Mouse (Mus musculus) 3134 (cell line): Measurements from ENCODE around the gene Arhgef17.

Experiments used
- DNase-seq: peaks from one replicate; pipeline ENCODE4 v3.0.0-alpha.2; 2011; ENCODE audit warnings: low spot score; ENCODE audit not compliant: insufficient read length; ENCODE audit errors: extremely low read depth

The Arhgef17 gene

GRCm38 (mm10) chr7:100942789-100943615 lies 11.1 kb upstream of the Arhgef17 start:
- peak; percentile 57 for DNase-seq

DNA sequence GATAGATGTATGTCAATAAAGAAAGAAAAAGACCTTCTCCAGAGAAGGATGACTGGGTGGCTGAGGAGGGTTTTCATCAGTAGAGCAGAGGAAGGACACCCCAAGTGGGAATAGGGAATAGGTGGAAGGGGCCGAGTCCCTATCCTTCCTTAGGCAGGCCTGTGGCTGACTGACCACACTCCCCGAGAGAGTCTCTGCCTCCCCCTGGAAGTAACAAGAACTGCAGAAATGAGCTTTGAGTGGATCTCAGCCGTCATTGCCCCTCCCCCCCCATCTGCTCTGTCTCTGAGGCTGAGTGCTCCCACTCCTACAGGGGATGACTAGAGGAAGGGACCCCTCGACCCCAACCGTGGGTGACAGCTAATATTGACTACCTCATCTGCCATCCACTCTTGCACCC lies 9.3 kb upstream of the Arhgef17 start:
- no peak for DNase-seq

GRCm38 (mm10) chr7:100938106-100938505 lies 6.2 kb upstream of the Arhgef17 start:
- no peak for DNase-seq

GRCm38 (mm10) chr7:100937481-100937880 lies 5.6 kb upstream of the Arhgef17 start:
- no peak for DNase-seq

GRCm38 (mm10) chr7:100933520-100933919 lies 1.6 kb upstream of the Arhgef17 start:
- no peak for DNase-seq

DNA sequence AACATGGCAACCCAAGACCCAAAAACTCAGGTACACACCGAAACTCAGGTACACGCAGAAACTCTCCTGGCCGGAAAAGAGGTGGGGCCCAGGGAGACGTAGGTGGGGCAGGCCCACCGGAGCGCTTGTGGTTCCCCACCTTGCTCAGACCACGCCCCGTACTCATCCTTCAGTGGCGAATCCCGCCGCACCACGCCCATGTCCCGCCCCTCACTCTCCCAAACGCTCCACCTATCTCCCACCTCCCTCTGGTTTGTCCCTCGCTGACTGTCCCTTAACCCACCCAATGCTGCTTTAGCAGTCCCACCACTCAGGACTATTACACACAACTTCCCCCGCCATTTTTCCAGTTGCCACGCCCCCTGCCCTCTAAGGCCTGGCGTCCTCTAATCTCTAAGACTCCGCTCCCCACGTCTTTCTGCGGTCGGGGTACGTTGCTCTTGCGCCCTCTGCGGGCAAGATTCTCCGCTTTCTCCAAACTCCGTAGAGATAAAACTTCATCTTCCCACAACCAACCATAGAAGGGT lies 637 bp upstream of the Arhgef17 start:
- DNase-seq, result peak; percentile 87

DNA sequence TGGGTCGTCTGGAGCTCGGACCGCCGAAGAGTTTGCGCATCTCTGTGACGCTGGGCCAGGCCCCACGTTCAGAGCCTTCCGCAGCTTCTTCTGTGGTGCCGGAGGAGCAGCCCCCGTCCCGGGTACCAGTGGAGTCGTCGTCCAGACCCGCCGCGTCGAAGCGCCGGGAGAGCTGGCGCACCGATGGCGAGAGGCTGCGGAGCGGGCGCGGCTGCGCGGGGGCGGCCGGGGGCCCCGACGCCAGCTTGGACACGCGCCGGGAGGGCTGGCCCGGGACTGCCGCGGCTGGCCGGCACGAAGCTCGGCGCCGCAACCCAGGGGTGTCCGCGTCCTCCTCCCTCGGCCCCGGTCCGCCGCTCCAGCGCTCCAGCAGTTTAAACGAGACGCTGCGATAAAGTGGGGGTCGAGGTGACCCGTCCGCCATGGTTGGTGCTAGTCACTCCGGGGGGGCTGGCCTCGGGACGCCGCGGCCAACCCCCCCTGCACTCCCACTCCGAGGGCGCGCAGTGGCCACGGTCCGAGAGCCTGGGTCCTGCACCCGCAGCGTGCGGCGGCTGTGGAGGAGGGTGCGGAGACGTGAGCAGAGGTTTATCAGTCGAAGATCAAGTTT lies 486 bp downstream of the Arhgef17 start:
- DNase-seq, result no peak

GRCm38 (mm10) chr7:100930619-100931315 lies 1.1 kb downstream of the Arhgef17 start:
- peak; percentile 84 for DNase-seq

DNA sequence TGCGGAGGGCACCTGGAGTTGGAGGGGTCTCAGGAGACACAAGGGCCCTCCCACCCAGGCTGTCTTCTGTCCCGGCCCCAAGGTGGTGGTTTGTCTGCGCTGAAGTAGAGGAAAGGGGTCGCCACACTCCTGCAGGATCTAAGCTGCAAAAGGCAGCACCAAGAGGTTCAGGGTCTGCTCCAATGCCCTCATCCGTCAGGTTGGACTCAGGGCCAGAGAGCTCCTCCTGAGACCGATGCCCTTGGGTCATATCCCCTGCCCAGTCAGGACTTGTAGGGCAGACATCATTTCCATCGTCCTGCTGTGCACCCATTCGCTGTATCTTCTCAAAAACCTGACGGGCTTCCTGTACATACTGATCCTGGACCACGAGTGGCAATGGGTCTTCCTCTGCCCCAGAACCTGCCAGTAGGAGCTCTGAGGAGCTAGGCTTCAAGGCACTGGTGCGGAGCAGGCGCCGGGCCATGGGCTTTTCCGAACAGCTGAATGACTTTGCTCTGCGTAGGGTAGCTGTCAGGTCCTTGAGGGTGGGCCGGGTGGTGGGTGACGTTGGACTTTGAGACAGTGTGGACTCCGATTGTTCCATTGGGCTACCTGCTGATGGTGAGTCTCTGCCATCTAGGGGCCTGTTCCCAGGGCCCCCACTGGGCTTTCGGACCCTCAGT lies 2.1 kb downstream of the Arhgef17 start:
- no peak for DNase-seq

- no peak for DNase-seq
Observed at GRCm38 (mm10) chr7:100928456-100928855, 3.5 kb downstream of the Arhgef17 start.

DNA sequence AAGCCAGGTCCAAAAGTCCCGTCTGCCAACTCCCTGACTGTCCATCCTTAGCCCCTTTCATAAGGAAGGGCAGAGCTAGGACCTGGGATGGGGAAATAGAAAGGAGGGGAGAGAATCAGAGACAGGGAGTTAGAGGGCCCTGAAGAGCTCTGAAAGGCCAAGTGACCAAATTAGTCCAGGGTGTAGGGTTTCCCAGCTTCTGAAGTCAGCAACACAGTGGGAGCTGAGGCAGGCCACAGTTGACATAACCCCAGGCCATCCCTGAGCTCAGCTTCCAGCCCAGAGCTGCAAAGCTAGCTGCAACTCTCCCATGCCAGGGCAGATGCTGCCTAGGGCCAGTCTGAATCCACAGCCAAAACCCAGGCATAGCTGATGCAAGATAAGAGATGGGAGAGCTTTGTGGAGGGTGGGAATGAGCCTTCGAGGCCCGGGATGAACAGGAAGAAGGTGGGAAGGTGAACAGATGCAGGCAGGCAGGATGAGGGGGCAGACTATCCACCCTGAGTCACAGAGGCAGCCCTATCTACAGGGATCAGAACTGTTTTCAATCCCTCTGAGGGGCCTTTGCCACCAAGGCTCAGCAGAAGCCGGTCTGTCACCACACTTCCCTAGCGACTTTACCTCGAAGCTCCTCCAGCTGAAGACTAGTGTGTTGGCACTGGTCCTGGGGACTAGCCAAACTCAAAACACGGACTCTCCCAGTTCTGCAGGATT lies 4.5 kb downstream of the Arhgef17 start:
- no peak for DNase-seq

DNA sequence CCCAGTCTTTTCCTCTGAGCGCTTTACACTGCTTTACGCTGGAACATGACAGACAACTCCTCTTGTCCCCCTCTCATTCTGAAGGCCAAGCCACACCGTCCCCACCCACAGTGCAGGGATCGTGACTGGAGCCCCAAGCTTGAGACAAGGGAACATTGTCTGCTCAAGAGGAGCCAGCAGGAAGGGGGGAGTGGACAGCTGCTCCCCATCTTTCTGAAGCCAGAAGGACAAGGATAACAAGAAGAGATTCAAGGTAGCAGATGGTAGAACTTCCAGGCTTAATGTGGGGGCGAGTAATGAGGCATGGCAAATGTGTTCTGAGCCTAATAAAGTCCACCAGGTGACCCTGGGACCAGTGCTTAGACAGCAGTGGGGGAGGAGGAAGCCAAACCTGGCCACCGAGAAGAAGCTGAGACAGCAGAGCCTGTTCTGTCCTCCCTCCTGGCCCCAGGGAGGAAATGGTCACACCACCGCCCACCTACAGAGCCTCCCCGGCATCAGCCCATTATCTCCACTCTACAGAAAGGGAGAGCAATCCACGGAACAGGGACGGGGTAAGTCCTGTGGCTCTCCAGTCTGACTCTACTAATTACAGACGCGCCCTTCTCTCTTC lies 5.5 kb downstream of the Arhgef17 start:
- no peak for DNase-seq

- DNase-seq, result no peak
Observed at GRCm38 (mm10) chr7:100924674-100925445, 7.0 kb downstream of the Arhgef17 start.

GRCm38 (mm10) chr7:100924200-100924599 lies 7.7 kb downstream of the Arhgef17 start:
- no peak for DNase-seq

DNA sequence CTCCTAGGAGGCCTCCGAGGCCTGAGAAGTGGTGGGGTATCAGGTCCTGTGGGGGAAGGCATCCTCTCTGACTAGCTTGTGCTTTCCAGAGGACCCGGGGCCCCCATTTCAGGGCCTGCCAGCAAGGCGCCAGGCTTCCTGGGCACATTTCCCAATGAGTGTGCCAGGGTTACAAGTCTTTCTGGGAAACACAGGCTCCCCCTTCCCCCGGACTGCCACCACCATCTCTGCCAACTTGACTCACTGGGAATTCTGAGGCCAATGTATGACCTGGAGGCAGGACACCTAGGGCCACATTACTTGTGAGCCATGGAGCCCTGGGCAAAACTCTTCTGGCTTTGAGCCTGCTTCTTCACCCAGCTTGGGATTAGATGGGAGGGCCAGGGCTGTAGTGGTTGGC lies 9.0 kb downstream of the Arhgef17 start:
- peak; percentile 60 for DNase-seq

DNA sequence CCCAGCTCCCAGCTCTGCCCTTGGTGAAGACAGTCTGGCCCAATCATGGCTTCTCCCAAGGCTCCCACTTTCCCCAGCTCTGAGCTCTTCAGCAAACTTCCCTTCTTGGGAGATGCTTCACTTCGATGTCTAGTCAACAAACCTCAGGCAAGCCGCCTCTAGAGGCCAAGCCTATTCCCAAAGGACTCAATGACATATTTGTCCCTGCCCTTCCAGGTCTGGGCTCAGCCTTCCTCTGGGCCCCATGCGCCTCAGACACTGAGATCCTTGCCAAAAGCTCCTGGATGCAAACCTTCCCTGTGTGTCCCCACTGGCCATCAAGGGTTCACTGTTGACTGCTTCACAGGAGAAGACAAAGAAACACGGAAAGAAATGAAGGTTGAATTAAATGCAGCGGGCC lies 10.6 kb downstream of the Arhgef17 start:
- no peak for DNase-seq

DNA sequence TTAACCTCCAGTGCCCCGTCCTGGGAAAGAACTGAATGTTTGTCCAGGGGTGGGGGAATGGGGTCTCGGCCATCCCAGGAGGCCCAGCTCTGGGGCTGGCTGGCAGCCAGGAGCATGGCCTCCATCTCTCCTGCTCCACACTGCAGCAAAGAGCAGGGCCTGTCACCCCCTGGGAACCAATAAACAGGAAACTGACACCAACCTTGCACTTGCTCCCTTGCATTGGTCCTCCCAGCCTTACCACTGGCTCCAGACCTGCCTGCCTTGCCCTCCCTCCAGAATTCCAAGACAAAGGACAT lies 12.1 kb downstream of the Arhgef17 start:
- no peak for DNase-seq

- no peak for DNase-seq
Observed at GRCm38 (mm10) chr7:100919006-100919808, 12.7 kb downstream of the Arhgef17 start.
